Mouse (Mus musculus) olfactory bulb, adult 2 months (tissue): ENCODE results near the gene Pcgf2.

ENCODE experiments used
- CTCF ChIP-seq: fragments of 200-500 bp; IDR thresholded peaks from 2 replicates; pipeline ENCODE4 v1.5.1; 2012; ENCODE audit warnings: low read depth, mild to moderate bottlenecking, low read length, moderate library complexity; ENCODE audit not compliant: insufficient read depth
- POLR2A ChIP-seq: fragments of 200-500 bp; IDR thresholded peaks from 2 replicates; pipeline ENCODE4 v1.6.1; 2012; ENCODE audit warnings: mild to moderate bottlenecking, low read depth, low read length, moderate library complexity; ENCODE audit not compliant: insufficient read depth

- TF ChIP-seq CTCF (no peak), POLR2A (no peak)
Measured at GRCm38 (mm10) chr11:97669829-97670228, 30.5 kb downstream of the Pcgf2 start.
